Mouse (Mus musculus): ENCODE results near the gene Bgn. TPM values are rescaled to one million over a fixed set of nuclear protein-coding genes. Genes with fewer than 3 reads are reported as not detected.
A peak's percentile ranks its signal among the peaks of the same experiment; 100 is the strongest.

Bgn gene
- 35.0 and 40.7 TPM in 2 replicates for polyA plus RNA-seq (2014; fragmentation: Nextera tagmentation; extraction: Ambion mirVana)

DNA sequence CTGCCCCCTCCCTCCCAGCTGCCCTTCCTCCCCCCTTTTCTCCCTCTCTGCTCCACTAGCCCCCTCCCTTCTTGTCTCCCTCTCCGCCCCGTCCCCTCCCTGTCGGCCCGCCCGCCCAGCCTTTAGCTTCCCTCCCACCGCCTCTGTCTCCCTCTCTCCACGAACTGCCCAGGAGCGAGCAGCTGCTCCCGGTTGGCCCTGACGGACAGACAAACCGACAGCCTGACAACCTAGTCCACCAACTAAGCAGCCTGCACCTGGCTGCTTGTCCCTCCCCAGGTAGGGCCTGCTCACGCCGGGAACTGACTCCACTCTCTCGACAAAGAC lies at the start of gene Bgn:
Bgn (plus strand) TSS at position 119 of the 327 bp plus-strand sequence.
- Histone ChIP-seq H3K27ac (no peak within 1 kb of the TSS), H3K9ac (peak within 1 kb of the TSS; percentile 16; the same call in 1 of the 2 replicates), H3K27me3 (ENCODE audit: control insufficient read depth, insufficient read depth, low read length) (no peaks in the 10 kb centered on the region; the same call in 1 of the 2 replicates), H3K9me3 (ENCODE audit: control insufficient read depth, low read length) (no peaks in the 10 kb centered on the region), H3K4me1 (replicated peaks; ENCODE audit: control insufficient read depth, insufficient read depth, low read length) (no peaks in the 10 kb centered on the region), H3K4me3 (replicated peaks; ENCODE audit: low read length) (peak within 1 kb of the TSS; percentile 14; the same call in 1 of the 2 replicates), H3K36me3 (replicated peaks; ENCODE audit: control insufficient read depth, insufficient read depth) (no peaks in the 10 kb centered on the region), H3K4me2 (replicated peaks) (peak within 1 kb of the TSS; percentile 24)
- 20% methylated on average over 9 of the region's 14 CpGs for WGBS
- ATAC-seq (ENCODE audit: low FRiP score) (no peak), DNase-seq (ENCODE audit: low spot score) (no peak)

GRCm38 (mm10) chrX:73435252-73435651 lies 48.1 kb upstream of the Bgn start, which contains the start of gene Trex2:
TSS of gene Trex2 (minus strand) at chrX:73435344.
- 79% methylated on average over 11 of the region's 11 CpGs for WGBS
- no peak for ATAC-seq (ENCODE audit: low FRiP score)
- H3K4me2 ChIP-seq (replicated peaks) = no peak within 1 kb of the TSS

GRCm38 (mm10) chrX:73441428-73441827 lies 42.0 kb upstream of the Bgn start:
- no peaks in the 10 kb centered on the region for H3K9me3 ChIP-seq (ENCODE audit: control insufficient read depth, low read length)
- WGBS = 72% methylated on average over 2 of the region's 2 CpGs
- H3K27ac ChIP-seq = no peak overlapping the region
- peaks cover 19% of the 10 kb centered on the region for H3K36me3 ChIP-seq (replicated peaks; ENCODE audit: control insufficient read depth, insufficient read depth)
- DNase-seq (ENCODE audit: low spot score) (no peak), ATAC-seq (ENCODE audit: low FRiP score) (no peak)
- no peak overlapping the region for H3K9ac ChIP-seq
- no peak overlapping the region for H3K4me3 ChIP-seq (replicated peaks; ENCODE audit: low read length)
- no peaks in the 10 kb centered on the region for H3K27me3 ChIP-seq (ENCODE audit: control insufficient read depth, insufficient read depth, low read length)
- H3K4me1 ChIP-seq (replicated peaks; ENCODE audit: control insufficient read depth, insufficient read depth, low read length) = no peaks in the 10 kb centered on the region
- no peak overlapping the region for H3K4me2 ChIP-seq (replicated peaks)

More at GRCm38 (mm10) chrX:73435252-73435651, 48.1 kb upstream of the Bgn start, which contains the start of gene Trex2:
- Histone ChIP-seq H3K36me3 (replicated peaks; ENCODE audit: control insufficient read depth, insufficient read depth) (peaks cover 12% of the 10 kb centered on the region; the same call in 1 of the 2 replicates), H3K4me1 (replicated peaks; ENCODE audit: control insufficient read depth, insufficient read depth, low read length) (no peaks in the 10 kb centered on the region), H3K4me3 (replicated peaks; ENCODE audit: low read length) (no peak within 1 kb of the TSS), H3K9me3 (ENCODE audit: control insufficient read depth, low read length) (no peaks in the 10 kb centered on the region), H3K27ac (no peak within 1 kb of the TSS), H3K9ac (no peak within 1 kb of the TSS), H3K27me3 (ENCODE audit: control insufficient read depth, insufficient read depth, low read length) (no peaks in the 10 kb centered on the region)
- DNase-seq (ENCODE audit: low spot score) = no peak

- no peaks in the 10 kb centered on the region for H3K9me3 ChIP-seq (ENCODE audit: control insufficient read depth, low read length)
- H3K4me1 ChIP-seq (replicated peaks; ENCODE audit: control insufficient read depth, insufficient read depth, low read length) = no peaks in the 10 kb centered on the region
- H3K27ac ChIP-seq = no peak overlapping the region
- ATAC-seq (ENCODE audit: low FRiP score) = no peak
- no peak overlapping the region for H3K4me2 ChIP-seq (replicated peaks)
- DNase-seq (ENCODE audit: low spot score) = peak; percentile 70
- H3K4me3 ChIP-seq (replicated peaks; ENCODE audit: low read length) = no peak overlapping the region
- H3K36me3 ChIP-seq (replicated peaks; ENCODE audit: control insufficient read depth, insufficient read depth) = no peaks in the 10 kb centered on the region; the same call in 1 of the 2 replicates
- H3K9ac ChIP-seq = no peak overlapping the region
- 4% methylated on average over 2 of the region's 2 CpGs for WGBS
- H3K27me3 ChIP-seq (ENCODE audit: control insufficient read depth, insufficient read depth, low read length) = no peaks in the 10 kb centered on the region
Measured at GRCm38 (mm10) chrX:73451949-73452348, 31.5 kb upstream of the Bgn start.

GRCm38 (mm10) chrX:73458877-73459392 lies 24.5 kb upstream of the Bgn start, which contains the start of gene Haus7:
TSS of gene Haus7 (minus strand) at chrX:73459044.
- peak within 1 kb of the TSS; percentile 65 for H3K9ac ChIP-seq
- no peaks in the 10 kb centered on the region for H3K9me3 ChIP-seq (ENCODE audit: control insufficient read depth, low read length)
- no peaks in the 10 kb centered on the region for H3K36me3 ChIP-seq (replicated peaks; ENCODE audit: control insufficient read depth, insufficient read depth)
- peaks cover 6% of the 10 kb centered on the region for H3K4me1 ChIP-seq (replicated peaks; ENCODE audit: control insufficient read depth, insufficient read depth, low read length)
- H3K4me3 ChIP-seq (replicated peaks; ENCODE audit: low read length) = peak within 1 kb of the TSS; percentile 54
- 17% methylated on average over 26 of the region's 26 CpGs for WGBS
- no peaks in the 10 kb centered on the region for H3K27me3 ChIP-seq (ENCODE audit: control insufficient read depth, insufficient read depth, low read length)
- peak within 1 kb of the TSS; percentile 57; the same call in 1 of the 2 replicates for H3K27ac ChIP-seq
- peak within 1 kb of the TSS; percentile 69 for H3K4me2 ChIP-seq (replicated peaks)
- peak; percentile 100 for ATAC-seq (ENCODE audit: low FRiP score)
- peak; percentile 84 for DNase-seq (ENCODE audit: low spot score)

DNA sequence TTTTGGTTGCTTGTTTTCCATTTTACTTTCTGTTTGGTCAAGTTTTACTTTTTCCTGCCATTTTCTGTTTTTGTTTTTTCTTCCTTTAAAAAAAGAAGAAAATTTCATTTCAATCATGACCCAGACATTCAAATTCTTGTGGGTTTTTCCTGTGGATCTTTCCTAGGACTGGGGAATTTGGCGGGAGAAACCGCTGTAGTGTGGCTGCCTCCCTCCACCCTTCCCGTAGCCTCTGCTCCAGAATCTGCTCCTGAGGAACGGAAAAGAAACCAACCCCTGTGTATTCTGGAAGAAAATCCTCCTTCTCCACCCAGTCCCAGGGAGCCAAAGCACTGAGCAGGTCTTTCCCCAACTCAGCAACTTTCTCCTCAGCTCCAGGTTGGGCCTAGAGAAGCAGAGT lies 22.6 kb upstream of the Bgn start:
- Histone ChIP-seq H3K36me3 (replicated peaks; ENCODE audit: control insufficient read depth, insufficient read depth) (no peaks in the 10 kb centered on the region), H3K4me3 (replicated peaks; ENCODE audit: low read length) (no peak overlapping the region), H3K27me3 (ENCODE audit: control insufficient read depth, insufficient read depth, low read length) (no peaks in the 10 kb centered on the region), H3K9me3 (ENCODE audit: control insufficient read depth, low read length) (no peaks in the 10 kb centered on the region), H3K27ac (no peak overlapping the region), H3K9ac (no peak overlapping the region), H3K4me2 (replicated peaks) (no peak overlapping the region), H3K4me1 (replicated peaks; ENCODE audit: control insufficient read depth, insufficient read depth, low read length) (peaks cover 6% of the 10 kb centered on the region)
- 82% methylated on average over 4 of the region's 4 CpGs for WGBS
- ATAC-seq (ENCODE audit: low FRiP score) (no peak), DNase-seq (ENCODE audit: low spot score) (no peak)

- no peaks in the 10 kb centered on the region for H3K4me1 ChIP-seq (replicated peaks; ENCODE audit: control insufficient read depth, insufficient read depth, low read length)
- H3K4me3 ChIP-seq (replicated peaks; ENCODE audit: low read length) = no peak overlapping the region
- WGBS = 66% methylated on average over 9 of the region's 9 CpGs
- no peaks in the 10 kb centered on the region for H3K27me3 ChIP-seq (ENCODE audit: control insufficient read depth, insufficient read depth, low read length)
- DNase-seq (ENCODE audit: low spot score) = no peak
- no peaks in the 10 kb centered on the region for H3K36me3 ChIP-seq (replicated peaks; ENCODE audit: control insufficient read depth, insufficient read depth)
- H3K27ac ChIP-seq = no peak overlapping the region
- no peak for ATAC-seq (ENCODE audit: low FRiP score)
- H3K9ac ChIP-seq = no peak overlapping the region
- H3K4me2 ChIP-seq (replicated peaks) = no peak overlapping the region
- no peaks in the 10 kb centered on the region for H3K9me3 ChIP-seq (ENCODE audit: control insufficient read depth, low read length)
Measured at GRCm38 (mm10) chrX:73465483-73466186, 17.8 kb upstream of the Bgn start.

GRCm38 (mm10) chrX:73467446-73468241 lies 15.8 kb upstream of the Bgn start:
- H3K4me1 ChIP-seq (replicated peaks; ENCODE audit: control insufficient read depth, insufficient read depth, low read length) = no peaks in the 10 kb centered on the region
- no peak for DNase-seq (ENCODE audit: low spot score)
- no peaks in the 10 kb centered on the region for H3K27me3 ChIP-seq (ENCODE audit: control insufficient read depth, insufficient read depth, low read length)
- H3K27ac ChIP-seq = no peak overlapping the region
- 76% methylated on average over 5 of the region's 5 CpGs for WGBS
- no peaks in the 10 kb centered on the region for H3K9me3 ChIP-seq (ENCODE audit: control insufficient read depth, low read length)
- H3K36me3 ChIP-seq (replicated peaks; ENCODE audit: control insufficient read depth, insufficient read depth) = no peaks in the 10 kb centered on the region
- H3K4me2 ChIP-seq (replicated peaks) = no peak overlapping the region
- no peak for ATAC-seq (ENCODE audit: low FRiP score)
- H3K9ac ChIP-seq = no peak overlapping the region
- H3K4me3 ChIP-seq (replicated peaks; ENCODE audit: low read length) = no peak overlapping the region

DNA sequence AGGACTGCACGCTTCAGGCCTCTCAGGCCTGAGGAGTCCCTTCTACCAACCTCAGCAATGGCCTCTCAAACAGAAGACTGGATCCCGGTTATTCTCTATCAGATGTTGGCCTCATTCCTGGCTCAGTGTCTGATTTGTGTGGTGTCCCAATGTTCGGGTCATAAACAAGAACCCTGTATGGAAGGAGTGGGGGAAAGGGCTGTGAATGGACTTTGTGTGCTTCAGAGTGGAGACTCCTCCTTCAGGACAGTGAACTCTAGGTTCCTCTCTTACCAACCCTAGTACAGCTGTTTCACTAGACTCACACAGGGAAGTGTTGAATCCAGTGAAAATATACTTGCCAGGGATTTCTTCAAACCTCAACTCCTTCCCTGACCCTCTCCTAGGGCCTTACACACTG lies 15.1 kb upstream of the Bgn start:
- H3K27ac ChIP-seq = no peak overlapping the region
- no peak overlapping the region for H3K4me2 ChIP-seq (replicated peaks)
- DNase-seq (ENCODE audit: low spot score) (no peak), ATAC-seq (ENCODE audit: low FRiP score) (no peak)
- H3K9ac ChIP-seq = no peak overlapping the region
- H3K36me3 ChIP-seq (replicated peaks; ENCODE audit: control insufficient read depth, insufficient read depth) = no peaks in the 10 kb centered on the region
- H3K27me3 ChIP-seq (ENCODE audit: control insufficient read depth, insufficient read depth, low read length) = no peaks in the 10 kb centered on the region
- no peak overlapping the region for H3K4me3 ChIP-seq (replicated peaks; ENCODE audit: low read length)
- H3K4me1 ChIP-seq (replicated peaks; ENCODE audit: control insufficient read depth, insufficient read depth, low read length) = no peaks in the 10 kb centered on the region
- H3K9me3 ChIP-seq (ENCODE audit: control insufficient read depth, low read length) = no peaks in the 10 kb centered on the region
- 72% methylated on average over 3 of the region's 3 CpGs for WGBS
